Mouse (Mus musculus) liver, adult 2 months (tissue): ENCODE data around the gene Spcs2. TPM values are rescaled to one million over a fixed set of nuclear protein-coding genes. Genes with fewer than 3 reads are reported as not detected.
A peak's percentile ranks its signal among the peaks of the same experiment; 100 is the strongest.
"Not testable (repeated sequence)": the region's sequence is repeated elsewhere in the genome, so short reads cannot be mapped to it uniquely, and the experiment has no call there.

ENCODE experiments used
- DNase-seq: peaks from one replicate; pipeline ENCODE4 v3.0.0-alpha.2; 2011; ENCODE audit warnings: low read depth, low spot score; ENCODE audit errors: extremely low read depth
- H3K27ac ChIP-seq: fragments of 200-500 bp; replicated peaks from 2 replicates; pipeline ENCODE4 v1.5.1; 2012; ENCODE audit warnings: low read depth, mild to moderate bottlenecking, control low read depth, inconsistent platforms, low read length; ENCODE audit not compliant: insufficient read depth
- H3K27me3 ChIP-seq: fragments of 200-500 bp; 2 replicates; pipeline ENCODE4 v1.6.1; 2012; ENCODE audit warnings: mild to moderate bottlenecking, moderate library complexity, low read length, inconsistent platforms; ENCODE audit not compliant: control insufficient read depth, insufficient read depth
- H3K36me3 ChIP-seq: fragments of 200-500 bp; 2 replicates; pipeline ENCODE4 v1.6.1; 2012; ENCODE audit warnings: low read length, inconsistent platforms; ENCODE audit not compliant: control insufficient read depth, insufficient read depth
- H3K4me1 ChIP-seq: fragments of 200-500 bp; 2 replicates; pipeline ENCODE4 v1.6.1; 2011; ENCODE audit warnings: low read length; ENCODE audit not compliant: control insufficient read depth, insufficient read depth
- H3K4me3 ChIP-seq: fragments of 200-500 bp; 2 replicates; pipeline ENCODE4 v1.5.1; 2011; ENCODE audit warnings: low read depth, mild to moderate bottlenecking, control low read depth, low read length, moderate library complexity; ENCODE audit not compliant: insufficient read depth
- H3K79me2 ChIP-seq: fragments of 200-500 bp; 2 replicates; pipeline ENCODE4 v1.6.1; 2012; ENCODE audit warnings: inconsistent platforms, mild to moderate bottlenecking, low read length, moderate library complexity; ENCODE audit not compliant: control insufficient read depth, insufficient read depth
- H3K9ac ChIP-seq: fragments of 200-500 bp; 2 replicates; pipeline ENCODE4 v1.6.1; 2012; ENCODE audit warnings: low read depth, mild to moderate bottlenecking, control low read depth, inconsistent platforms, low read length
- CTCF ChIP-seq: fragments of 200-500 bp; IDR thresholded peaks from 2 replicates; pipeline ENCODE4 v1.5.1; 2011; ENCODE audit warnings: low read depth, low read length, control low read depth
- POLR2A ChIP-seq: fragments of 200-500 bp; IDR thresholded peaks from 2 replicates; pipeline ENCODE4 v1.6.1; 2011; ENCODE audit warnings: low read length, control low read depth; ENCODE audit not compliant: insufficient read depth; ENCODE audit errors: extremely low read depth
- WGBS: fragments of 180-500 bp; shearing (Covaris S2); methylation state at CpG from one replicate; pipeline ENCODE4 v1.1.7; 2018; 5-methylcytosine and 5-hydroxymethylcytosine counted together
- polyA plus RNA-seq: library from polyadenylated mRNA; depleted of rRNA; stranded (reverse); fragments of >200 nt; gene quantifications from 2 replicates; pipeline ENCODE4 v1.2.3, GENCODE M21; 2012
- total RNA-seq: library from RNA; depleted of rRNA; stranded (reverse); fragments of >200 nt; gene quantifications from 2 replicates; pipeline ENCODE4 v1.2.3, GENCODE M21; 2014

The Spcs2 gene
- total and polyA plus RNA-seq, 2 experiments = 30.4 to 82.3 TPM

DNA sequence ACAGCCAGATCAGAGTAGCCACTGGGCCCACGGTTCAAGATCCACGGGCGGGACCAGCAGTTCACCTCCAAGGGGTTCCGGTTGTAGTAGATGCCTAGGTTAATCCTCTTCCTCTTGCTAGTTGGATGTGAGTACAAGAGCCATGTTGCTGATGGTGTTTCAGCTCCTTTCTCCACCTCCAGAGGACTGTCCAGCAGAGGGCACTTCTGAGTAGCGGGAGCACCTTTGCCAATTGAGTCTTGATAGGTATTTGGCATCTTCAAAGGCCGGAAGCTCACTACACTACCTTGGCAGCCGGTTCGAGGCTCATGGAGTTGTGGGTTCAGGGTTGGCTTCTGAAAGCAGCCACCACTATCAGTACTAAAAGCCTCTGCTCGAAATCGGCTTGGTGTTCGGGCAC, 49.9 kb downstream of the Spcs2 start:
- Histone ChIP-seq H3K4me3 (no peak overlapping the region), H3K79me2 (no peaks in the 10 kb centered on the region), H3K9ac (no peak overlapping the region), H3K27ac (no peak overlapping the region), H3K4me1 (peaks cover 4% of the 10 kb centered on the region; the same call in 1 of the 2 replicates), H3K36me3 (no peaks in the 10 kb centered on the region), H3K27me3 (no peaks in the 10 kb centered on the region)
- peak; percentile 72 for TF ChIP-seq CTCF
- no peak for TF ChIP-seq POLR2A
- peak; percentile 63 for DNase-seq
- WGBS = 74% methylated on average over 11 of the region's 11 CpGs

GRCm38 (mm10) chr7:99811661-99812060, 51.6 kb downstream of the Spcs2 start:
- no peak for DNase-seq
- Histone ChIP-seq H3K27me3 (no peaks in the 10 kb centered on the region), H3K4me3 (no peak overlapping the region), H3K4me1 (peaks cover 6% of the 10 kb centered on the region), H3K9ac (no peak overlapping the region), H3K27ac (no peak overlapping the region), H3K79me2 (no peaks in the 10 kb centered on the region), H3K36me3 (no peaks in the 10 kb centered on the region)
- WGBS = 94% methylated on average over 4 of the region's 4 CpGs
- TF ChIP-seq CTCF (no peak), POLR2A (no peak)

- Histone ChIP-seq H3K79me2 (no peaks in the 10 kb centered on the region), H3K27ac (no peak overlapping the region), H3K4me1 (peaks cover 6% of the 10 kb centered on the region), H3K36me3 (no peaks in the 10 kb centered on the region), H3K4me3 (no peak overlapping the region), H3K9ac (no peak overlapping the region), H3K27me3 (no peaks in the 10 kb centered on the region)
- TF ChIP-seq CTCF (no peak), POLR2A (no peak)
- DNase-seq = no peak
- WGBS = 98% methylated on average over 2 of the region's 2 CpGs
Observed at GRCm38 (mm10) chr7:99810814-99811213, 52.4 kb downstream of the Spcs2 start.

DNA sequence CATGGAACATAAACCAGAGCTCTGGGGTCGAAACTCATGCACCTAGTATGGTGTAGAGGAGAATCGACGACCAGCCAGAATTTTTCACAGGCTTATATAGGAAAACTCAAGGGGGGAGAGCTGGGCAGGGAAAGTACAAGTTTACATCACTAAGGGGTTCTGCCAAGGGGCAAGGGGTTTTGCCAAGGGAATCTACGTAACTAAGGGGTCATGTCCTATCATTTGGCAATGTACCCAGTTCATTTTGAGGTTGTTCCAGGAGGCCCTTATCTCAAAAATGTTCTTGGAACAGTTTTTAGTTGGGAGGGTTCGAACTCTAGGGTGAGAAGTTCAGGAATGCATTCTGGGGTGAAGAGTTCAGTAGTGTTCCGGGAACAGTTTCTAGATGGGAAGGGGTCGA, 56.2 kb downstream of the Spcs2 start:
- DNase-seq = peak; percentile 71
- not testable (repeated sequence) for H3K4me1 ChIP-seq, H3K4me3 ChIP-seq, H3K27me3 ChIP-seq, H3K9ac ChIP-seq, H3K79me2 ChIP-seq, H3K36me3 ChIP-seq
- H3K27ac ChIP-seq = peak overlapping the region; percentile 72; the same call in 1 of the 2 replicates
- WGBS = 8% methylated on average over 7 of the region's 7 CpGs

DNA sequence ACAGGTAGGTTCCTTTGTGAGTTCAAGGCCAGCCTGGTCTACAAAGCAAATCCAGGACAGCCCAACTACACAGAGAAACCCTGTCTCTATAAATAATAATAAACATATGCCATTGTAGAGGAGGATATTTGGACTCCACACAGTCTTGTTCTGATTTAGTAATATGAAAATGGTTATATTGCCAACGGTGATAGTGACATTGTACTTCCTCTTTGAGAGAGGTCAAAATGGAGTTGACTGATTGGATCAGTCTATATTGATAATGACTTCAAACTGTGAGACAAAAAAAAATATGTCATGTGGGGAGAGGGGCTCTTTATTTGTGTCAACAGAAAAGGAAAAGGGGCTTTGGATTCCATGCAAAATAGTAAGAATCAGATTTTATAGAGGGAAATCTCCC, 57.9 kb downstream of the Spcs2 start:
- no peaks in the 10 kb centered on the region for H3K79me2 ChIP-seq
- no peak overlapping the region for H3K27ac ChIP-seq
- 65% methylated on average over 1 of the region's 1 CpGs for WGBS
- no peak for DNase-seq
- no peaks in the 10 kb centered on the region for H3K36me3 ChIP-seq
- peaks cover 6% of the 10 kb centered on the region for H3K4me1 ChIP-seq
- H3K4me3 ChIP-seq = no peak overlapping the region
- TF ChIP-seq POLR2A (no peak), CTCF (no peak)
- H3K9ac ChIP-seq = no peak overlapping the region
- H3K27me3 ChIP-seq = no peaks in the 10 kb centered on the region

DNA sequence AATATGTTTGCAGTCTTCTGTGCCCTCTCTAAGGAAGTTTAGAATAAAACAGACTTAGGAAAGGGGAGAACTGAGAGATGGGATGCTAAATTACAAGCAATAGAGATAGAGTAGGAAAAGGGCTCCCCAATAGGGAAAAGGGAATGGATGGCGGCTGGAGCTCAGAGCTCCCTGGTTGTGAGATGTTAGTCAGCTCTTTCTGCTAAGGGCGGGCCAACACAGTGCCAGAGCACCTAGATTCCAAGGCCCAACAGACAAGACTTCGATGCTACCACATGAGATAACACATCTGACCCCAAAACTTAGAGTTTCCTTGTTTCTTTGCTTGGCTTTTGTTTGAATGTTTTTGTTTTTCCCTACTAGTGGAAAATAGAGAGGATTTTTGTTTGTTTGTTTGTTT, 59.2 kb downstream of the Spcs2 start:
- 87% methylated on average over 3 of the region's 3 CpGs for WGBS
- H3K9ac ChIP-seq, H3K36me3 ChIP-seq, DNase-seq, H3K4me3 ChIP-seq, H3K4me1 ChIP-seq, H3K27me3 ChIP-seq, H3K79me2 ChIP-seq, H3K27ac ChIP-seq: not testable (repeated sequence)
